Mouse (Mus musculus): ENCODE results near the gene Lrrc57.

DNA sequence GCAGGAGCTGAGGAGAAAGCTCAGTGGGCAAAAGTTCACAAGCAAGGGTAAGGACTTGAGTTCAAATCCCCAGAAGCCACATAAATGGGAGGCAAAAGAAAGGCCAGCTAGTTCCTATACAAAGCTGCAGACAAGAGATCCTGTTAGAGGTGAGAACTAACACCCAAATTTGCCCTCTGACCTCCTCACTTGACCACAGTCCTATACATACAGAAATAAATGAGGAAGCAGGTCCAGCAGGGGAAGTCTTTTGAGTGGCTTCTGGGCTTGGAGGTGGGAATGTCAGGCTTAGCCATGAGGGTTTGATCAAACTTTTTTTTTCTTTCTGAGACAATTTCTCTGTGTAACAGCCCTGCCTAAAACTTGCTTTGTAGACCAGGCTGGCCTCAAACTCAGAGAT, 13.6 kb upstream of the Lrrc57 start:
- no peak for TF ChIP-seq POLR2A (IDR thresholded peaks at IDR 0.05; ENCODE audit: extremely low read depth, insufficient read depth, low read length)
- no peak for TF ChIP-seq CTCF (IDR thresholded peaks at IDR 0.05; ENCODE audit: low read depth, low read length)
